Mouse (Mus musculus): ENCODE measurements around the gene Klk1b16. TPM values are rescaled to one million over a fixed set of nuclear protein-coding genes. Genes with fewer than 3 reads are reported as not detected.
"Not testable (repeated sequence)": the region's sequence is repeated elsewhere in the genome, so short reads cannot be mapped to it uniquely, and the experiment has no call there.

Klk1b16 gene
- polyA plus RNA-seq (2016; fragmentation: Nextera tagmentation; extraction: Ambion mirVana): not detected in 2 replicates

DNA sequence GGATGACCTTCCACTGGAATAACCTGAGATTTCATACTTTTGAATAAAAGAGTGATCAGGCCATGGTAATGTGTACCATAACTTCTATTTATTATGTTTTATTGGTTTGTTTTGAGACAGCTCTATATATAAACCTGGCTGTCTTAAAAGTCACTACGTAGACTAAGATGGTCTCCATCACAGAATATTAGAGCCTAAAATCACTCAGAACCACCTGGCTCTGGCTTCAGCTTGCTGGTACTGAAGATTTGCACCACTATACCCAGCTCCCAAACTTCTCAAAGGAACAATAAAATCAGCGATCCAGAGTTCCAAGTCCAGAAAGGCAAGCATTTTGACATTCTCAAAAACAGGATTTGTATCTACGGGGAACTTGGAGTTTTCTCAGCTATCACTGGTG, at the start of gene Klk1b16:
Gene Klk1b16, plus strand, starts transcription at position 301 of the 400 bp plus-strand sequence.
- Histone ChIP-seq H3K9ac (replicated peaks) (no peak within 1 kb of the TSS), H3K36me3 (no peaks in the 10 kb centered on the region), H3K27ac (no peak within 1 kb of the TSS), H3K4me2 (no peak within 1 kb of the TSS), H3K4me3 (replicated peaks) (no peak within 1 kb of the TSS), H3K9me3 (no peaks in the 10 kb centered on the region), H3K27me3 (no peaks in the 10 kb centered on the region), H3K4me1 (replicated peaks) (no peaks in the 10 kb centered on the region)
- 93% methylated on average over 3 of the region's 3 CpGs for WGBS
- no peak for ATAC-seq (ENCODE audit: insufficient number of reproducible peaks, insufficient read depth, low FRiP score, low TSS enrichment, low read depth)

DNA sequence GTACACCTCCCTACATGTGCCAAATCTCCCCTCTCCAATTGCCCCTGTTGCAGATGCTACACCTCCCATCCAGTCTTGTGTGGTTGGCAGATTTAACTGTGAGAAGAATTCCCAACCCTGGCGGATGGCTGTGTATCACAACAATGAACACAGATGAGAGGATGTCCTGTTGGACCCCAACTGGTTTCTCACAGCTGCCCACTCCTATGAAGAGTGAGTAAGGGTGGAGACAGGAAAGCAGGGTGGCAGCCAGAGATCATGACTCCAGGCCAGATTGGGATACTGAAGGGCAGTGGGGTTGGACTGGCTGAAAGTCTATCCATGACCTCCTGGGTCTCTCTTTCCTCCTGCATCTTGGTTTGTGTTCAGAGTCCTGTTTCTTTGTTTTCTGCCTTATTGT, 40.5 kb upstream of the Klk1b16 start:
- no peaks in the 10 kb centered on the region for H3K4me1 ChIP-seq (replicated peaks)
- no peaks in the 10 kb centered on the region for H3K36me3 ChIP-seq
- WGBS: 81% methylated on average over 1 of the region's 1 CpGs
- no peak overlapping the region for H3K27ac ChIP-seq
- no peak overlapping the region for H3K4me3 ChIP-seq (replicated peaks)
- H3K4me2 ChIP-seq: no peak overlapping the region
- no peaks in the 10 kb centered on the region for H3K27me3 ChIP-seq
- H3K9ac ChIP-seq (replicated peaks): no peak overlapping the region
- no peaks in the 10 kb centered on the region for H3K9me3 ChIP-seq
- no peak for ATAC-seq (ENCODE audit: insufficient number of reproducible peaks, insufficient read depth, low FRiP score, low TSS enrichment, low read depth)

DNA sequence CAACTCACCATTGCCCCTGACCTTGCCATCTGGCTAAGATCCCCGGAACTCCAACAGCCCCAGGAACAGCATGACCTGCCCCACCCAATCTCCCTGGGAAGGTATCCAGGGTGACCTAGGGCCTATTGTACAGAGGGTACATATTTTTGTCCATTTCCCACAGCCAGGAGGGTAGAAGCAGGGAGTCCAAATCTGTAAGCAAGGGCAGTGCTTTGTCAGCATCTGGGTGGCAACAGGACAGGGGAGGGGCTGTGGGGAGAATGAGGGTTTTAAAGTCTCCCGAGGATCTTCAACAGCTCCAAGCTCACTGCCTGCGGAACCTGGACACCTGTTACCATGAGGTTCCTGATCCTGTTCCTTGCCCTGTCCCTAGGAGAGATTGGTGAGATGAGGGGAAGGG, 34.5 kb upstream of the Klk1b16 start, which contains the start of gene Klk1b21:
Gene Klk1b21, plus strand, starts transcription at position 301 of the 400 bp plus-strand sequence.
- H3K27ac ChIP-seq; ATAC-seq (ENCODE audit: insufficient number of reproducible peaks, insufficient read depth, low FRiP score, low TSS enrichment, low read depth); H3K4me2 ChIP-seq; H3K36me3 ChIP-seq; H3K27me3 ChIP-seq; H3K4me3 ChIP-seq (replicated peaks); H3K9ac ChIP-seq (replicated peaks); H3K9me3 ChIP-seq; H3K4me1 ChIP-seq (replicated peaks): not testable (repeated sequence)
- 72% methylated on average over 3 of the region's 3 CpGs for WGBS

DNA sequence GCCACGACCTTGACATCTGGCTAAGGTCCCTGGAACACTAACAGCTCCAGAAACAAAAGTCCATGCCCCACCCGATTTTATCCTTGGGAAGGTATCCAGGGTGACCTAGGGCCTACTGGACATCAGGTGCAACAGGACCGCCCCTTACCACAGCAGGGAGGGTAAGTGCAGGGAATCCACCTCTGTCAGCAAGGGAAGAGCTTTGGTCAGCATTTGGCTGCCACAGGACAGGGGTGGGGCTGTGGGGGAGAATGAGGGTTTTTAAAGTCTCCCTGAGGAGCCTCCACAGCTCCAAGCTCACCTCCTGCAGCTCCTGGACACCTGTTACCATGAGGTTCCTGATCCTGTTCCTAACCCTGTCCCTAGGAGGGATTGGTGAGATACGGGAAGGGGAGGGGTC, 24.2 kb upstream of the Klk1b16 start, which contains the start of gene Klk1b22:
Gene Klk1b22, plus strand, starts transcription at position 301 of the 400 bp plus-strand sequence.
- Histone ChIP-seq H3K4me1 (replicated peaks) (no peaks in the 10 kb centered on the region), H3K9me3 (no peaks in the 10 kb centered on the region), H3K4me2 (no peak within 1 kb of the TSS), H3K9ac (replicated peaks) (no peak within 1 kb of the TSS), H3K4me3 (replicated peaks) (no peak within 1 kb of the TSS), H3K27ac (no peak within 1 kb of the TSS), H3K27me3 (no peaks in the 10 kb centered on the region), H3K36me3 (no peaks in the 10 kb centered on the region)
- ATAC-seq (ENCODE audit: insufficient number of reproducible peaks, insufficient read depth, low FRiP score, low TSS enrichment, low read depth): no peak
- WGBS: 65% methylated on average over 4 of the region's 4 CpGs

DNA sequence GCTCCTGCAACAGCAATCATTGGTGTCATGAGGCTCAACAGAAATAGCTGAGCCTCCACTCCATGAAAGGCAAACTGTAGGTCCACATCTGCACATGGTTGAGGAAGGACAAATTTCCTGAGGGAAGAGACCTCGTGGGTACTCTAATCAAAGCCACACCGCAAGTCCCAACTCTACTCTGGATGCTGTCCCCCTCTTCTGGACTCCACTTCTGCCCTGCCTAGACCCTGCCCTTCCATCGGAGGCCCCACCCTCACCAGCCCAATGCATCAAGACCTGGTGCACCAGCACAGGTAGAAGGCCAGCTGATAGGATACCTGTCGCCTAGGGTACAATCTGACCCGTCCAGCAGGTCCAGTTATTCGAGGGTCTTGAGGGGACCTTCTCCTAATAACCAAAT, 13.1 kb upstream of the Klk1b16 start:
- no peaks in the 10 kb centered on the region for H3K9me3 ChIP-seq
- no peak overlapping the region for H3K9ac ChIP-seq (replicated peaks)
- H3K27me3 ChIP-seq: no peaks in the 10 kb centered on the region
- 88% methylated on average over 6 of the region's 6 CpGs for WGBS
- no peak for ATAC-seq (ENCODE audit: insufficient number of reproducible peaks, insufficient read depth, low FRiP score, low TSS enrichment, low read depth)
- H3K27ac ChIP-seq: no peak overlapping the region
- H3K4me1 ChIP-seq (replicated peaks): no peaks in the 10 kb centered on the region
- H3K36me3 ChIP-seq: no peaks in the 10 kb centered on the region
- H3K4me3 ChIP-seq (replicated peaks): no peak overlapping the region
- H3K4me2 ChIP-seq: no peak overlapping the region

DNA sequence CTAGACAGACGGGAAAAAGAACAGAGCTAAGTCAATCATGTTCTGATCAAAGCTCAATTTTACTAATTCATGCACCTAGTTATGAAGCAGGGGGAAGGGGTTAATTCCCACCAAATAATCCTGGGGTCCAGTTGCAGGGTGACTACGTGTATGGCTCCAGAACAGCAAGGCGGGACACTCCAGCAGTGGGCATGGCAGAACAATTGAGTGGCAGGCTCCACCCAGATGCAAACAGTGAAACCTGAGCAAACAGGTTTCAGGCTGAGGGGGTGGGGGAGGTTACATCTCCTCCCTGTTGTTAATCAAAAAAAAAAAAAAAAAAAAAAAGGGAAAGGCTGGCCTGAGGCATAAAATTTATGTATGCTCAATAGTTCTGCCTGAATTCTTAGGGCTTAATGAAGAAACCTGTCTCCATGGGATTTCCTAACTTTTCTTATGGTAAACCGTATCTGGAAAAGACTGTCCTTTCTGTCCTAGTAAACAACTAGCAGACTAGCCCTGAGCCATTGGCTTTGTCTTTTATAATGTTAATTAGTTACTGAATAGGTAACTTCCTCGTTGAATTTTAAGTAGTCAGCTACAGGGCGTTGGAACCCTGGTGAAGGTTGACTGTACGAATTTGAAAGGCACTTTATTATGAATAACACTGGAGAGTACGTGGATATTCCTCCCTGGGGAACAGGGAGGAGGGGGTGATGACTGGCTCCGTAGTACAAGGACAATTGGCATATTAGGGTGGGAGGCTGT, 42.9 kb downstream of the Klk1b16 start:
- no peaks in the 10 kb centered on the region for H3K9me3 ChIP-seq
- H3K4me1 ChIP-seq (replicated peaks): no peaks in the 10 kb centered on the region
- H3K36me3 ChIP-seq: no peaks in the 10 kb centered on the region
- H3K9ac ChIP-seq (replicated peaks): no peak overlapping the region
- no peak overlapping the region for H3K4me3 ChIP-seq (replicated peaks)
- WGBS: 66% methylated on average over 9 of the region's 9 CpGs
- no peak overlapping the region for H3K4me2 ChIP-seq
- H3K27me3 ChIP-seq: no peaks in the 10 kb centered on the region
- no peak overlapping the region for H3K27ac ChIP-seq
- ATAC-seq (ENCODE audit: insufficient number of reproducible peaks, insufficient read depth, low FRiP score, low TSS enrichment, low read depth): no peak

DNA sequence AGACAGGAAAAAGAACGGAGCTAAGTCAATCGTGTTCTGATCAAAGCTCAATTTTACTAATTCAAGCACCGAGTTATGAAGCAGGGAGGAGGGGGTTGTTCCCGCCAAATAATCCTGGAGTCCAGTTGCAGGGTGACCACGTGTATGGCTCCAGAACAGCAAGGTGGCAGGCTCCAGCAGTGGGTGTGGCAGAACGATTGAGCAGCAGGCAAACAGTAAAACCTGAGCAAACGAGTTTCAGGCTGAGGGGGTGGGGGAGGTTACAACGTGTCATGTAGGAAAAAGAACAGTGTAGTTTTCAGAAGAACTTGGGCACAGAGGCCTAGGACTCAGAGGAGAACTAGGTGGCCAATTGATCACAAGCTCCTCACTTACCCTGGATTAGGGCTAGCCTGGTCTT, 49.9 kb downstream of the Klk1b16 start:
- H3K9ac ChIP-seq (replicated peaks): not testable (repeated sequence)

DNA sequence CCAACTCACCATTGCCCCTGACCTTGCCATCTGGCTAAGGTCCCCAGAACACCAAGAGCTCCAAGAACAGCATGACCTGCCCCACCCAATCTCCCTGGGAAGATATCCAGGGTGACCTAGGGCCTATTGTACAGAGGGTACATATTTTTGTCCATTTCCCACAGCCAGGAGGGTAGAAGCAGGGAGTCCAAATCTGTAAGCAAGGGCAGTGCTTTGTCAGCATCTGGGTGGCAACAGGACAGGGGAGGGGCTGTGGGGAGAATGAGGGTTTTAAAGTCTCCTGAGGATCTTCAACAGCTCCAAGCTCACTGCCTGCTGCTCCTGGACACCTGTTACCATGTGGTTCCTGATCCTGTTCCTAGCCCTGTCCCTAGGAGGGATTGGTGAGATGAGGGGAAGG, 51.4 kb downstream of the Klk1b16 start, which contains the start of gene Klk1b24:
Gene Klk1b24, plus strand, starts transcription at position 301 of the 400 bp plus-strand sequence.
- not testable (repeated sequence) for H3K9me3 ChIP-seq; H3K27ac ChIP-seq; ATAC-seq (ENCODE audit: insufficient number of reproducible peaks, insufficient read depth, low FRiP score, low TSS enrichment, low read depth); H3K9ac ChIP-seq (replicated peaks); H3K27me3 ChIP-seq; H3K4me1 ChIP-seq (replicated peaks); H3K4me3 ChIP-seq (replicated peaks); H3K36me3 ChIP-seq; H3K4me2 ChIP-seq

More for the DNA sequence above, 49.9 kb downstream of the Klk1b16 start:
- ATAC-seq (ENCODE audit: insufficient number of reproducible peaks, insufficient read depth, low FRiP score, low TSS enrichment, low read depth); H3K27ac ChIP-seq; H3K36me3 ChIP-seq; H3K4me2 ChIP-seq; H3K4me1 ChIP-seq (replicated peaks); H3K4me3 ChIP-seq (replicated peaks); H3K27me3 ChIP-seq; H3K9me3 ChIP-seq: not testable (repeated sequence)
- 54% methylated on average over 8 of the region's 8 CpGs for WGBS

Other genes starting within 250 kb of the Klk1b16 start
- gene Klk15, start 203.0 kb upstream of the Klk1b16 start, polyA plus RNA-seq (2016; fragmentation: Nextera tagmentation; extraction: Ambion mirVana): not detected in 2 replicates
- not detected in 2 replicates for gene Klk1b8, start 186.1 kb upstream of the Klk1b16 start, polyA plus RNA-seq (2016; fragmentation: Nextera tagmentation; extraction: Ambion mirVana)
- gene Klk1b1, start 170.0 kb upstream of the Klk1b16 start, polyA plus RNA-seq (2016; fragmentation: Nextera tagmentation; extraction: Ambion mirVana): not detected in 2 replicates
- not detected in 2 replicates for gene Klk1b9, start 160.7 kb upstream of the Klk1b16 start, polyA plus RNA-seq (2016; fragmentation: Nextera tagmentation; extraction: Ambion mirVana)
- not detected in 2 replicates for gene Klk1b11, start 140.9 kb upstream of the Klk1b16 start, polyA plus RNA-seq (2016; fragmentation: Nextera tagmentation; extraction: Ambion mirVana)
- gene Klk1b26, start 124.6 kb upstream of the Klk1b16 start, polyA plus RNA-seq (2016; fragmentation: Nextera tagmentation; extraction: Ambion mirVana): not detected in 2 replicates
- gene Klk1b27, start 84.5 kb upstream of the Klk1b16 start, polyA plus RNA-seq (2016; fragmentation: Nextera tagmentation; extraction: Ambion mirVana): not detected in 2 replicates
- gene Klk1b21, start 34.4 kb upstream of the Klk1b16 start, polyA plus RNA-seq (2016; fragmentation: Nextera tagmentation; extraction: Ambion mirVana): not detected in 2 replicates
- not detected in 2 replicates for gene Klk1b22, start 24.1 kb upstream of the Klk1b16 start, polyA plus RNA-seq (2016; fragmentation: Nextera tagmentation; extraction: Ambion mirVana)
- gene Klk1b24, start 51.5 kb downstream of the Klk1b16 start, polyA plus RNA-seq (2016; fragmentation: Nextera tagmentation; extraction: Ambion mirVana): not detected in 2 replicates
- gene Klk1b3, start 61.4 kb downstream of the Klk1b16 start, polyA plus RNA-seq (2016; fragmentation: Nextera tagmentation; extraction: Ambion mirVana): not detected in 2 replicates
- gene Klk1b4, start 70.7 kb downstream of the Klk1b16 start, polyA plus RNA-seq (2016; fragmentation: Nextera tagmentation; extraction: Ambion mirVana): not detected in 2 replicates
- not detected in 2 replicates for gene Klk1b5, start 79.2 kb downstream of the Klk1b16 start, polyA plus RNA-seq (2016; fragmentation: Nextera tagmentation; extraction: Ambion mirVana)
- not detected in 2 replicates for gene Klk1, start 88.6 kb downstream of the Klk1b16 start, polyA plus RNA-seq (2016; fragmentation: Nextera tagmentation; extraction: Ambion mirVana)
- gene Gm36864, start 99.4 kb downstream of the Klk1b16 start, polyA plus RNA-seq (2016; fragmentation: Nextera tagmentation; extraction: Ambion mirVana): 0.14 TPM in 1 of 2 replicates, not detected in the other
- gene 1700028J19Rik, start 109.9 kb downstream of the Klk1b16 start, polyA plus RNA-seq (2016; fragmentation: Nextera tagmentation; extraction: Ambion mirVana): 0.76 and 0.87 TPM in 2 replicates
- 209 and 214 TPM in 2 replicates for gene 2410002F23Rik, start 110.0 kb downstream of the Klk1b16 start, polyA plus RNA-seq (2016; fragmentation: Nextera tagmentation; extraction: Ambion mirVana)
- gene Acp4, start 120.6 kb downstream of the Klk1b16 start, polyA plus RNA-seq (2016; fragmentation: Nextera tagmentation; extraction: Ambion mirVana): 0.28 TPM in 1 of 2 replicates, not detected in the other
- gene Gm15517, start 124.7 kb downstream of the Klk1b16 start, polyA plus RNA-seq (2016; fragmentation: Nextera tagmentation; extraction: Ambion mirVana): not detected in 2 replicates
- gene Clec11a, start 170.1 kb downstream of the Klk1b16 start, polyA plus RNA-seq (2016; fragmentation: Nextera tagmentation; extraction: Ambion mirVana): 2.0 and 2.2 TPM in 2 replicates
- 1.2 and 1.3 TPM in 2 replicates for gene Shank1, start 173.5 kb downstream of the Klk1b16 start, polyA plus RNA-seq (2016; fragmentation: Nextera tagmentation; extraction: Ambion mirVana)
- gene Syt3, start 247.3 kb downstream of the Klk1b16 start, polyA plus RNA-seq (2016; fragmentation: Nextera tagmentation; extraction: Ambion mirVana): 3.0 and 3.3 TPM in 2 replicates
- gene 1700008O03Rik, start 249.1 kb downstream of the Klk1b16 start, polyA plus RNA-seq (2016; fragmentation: Nextera tagmentation; extraction: Ambion mirVana): 0.56 and 0.64 TPM in 2 replicates

Data from limb, embryonic 12.5 days (tissue).